Mouse (Mus musculus) limb, embryonic 12.5 days (tissue): ENCODE measurements around the gene Dock8. TPM values are rescaled to one million over a fixed set of nuclear protein-coding genes. Genes with fewer than 3 reads are reported as not detected.

ENCODE experiments used
- ATAC-seq: fragments of 200-750 bp; cut with Nextera tagmentation; 2 replicates; pipeline ENCODE4 v1.8.0; 2017; ENCODE audit warnings: low read depth, moderate TSS enrichment; ENCODE audit not compliant: insufficient number of reproducible peaks, insufficient read depth, low FRiP score, low TSS enrichment
- H3K27ac ChIP-seq: fragments of 300-500 bp; sonication (generic); 2 replicates; pipeline ENCODE4 v1.5.1; 2016; ENCODE audit warnings: mild to moderate bottlenecking, moderate library complexity
- H3K27me3 ChIP-seq: fragments of 300-500 bp; sonication (generic); 2 replicates; pipeline ENCODE4 v1.6.1; 2016; ENCODE audit warnings: mild to moderate bottlenecking, moderate library complexity
- H3K36me3 ChIP-seq: fragments of 300-500 bp; sonication (generic); 2 replicates; pipeline ENCODE4 v1.6.1; 2016; ENCODE audit warnings: mild to moderate bottlenecking, moderate library complexity
- H3K4me1 ChIP-seq: fragments of 300-500 bp; sonication (generic); replicated peaks from 2 replicates; pipeline ENCODE4 v1.6.1; 2016
- H3K4me2 ChIP-seq: fragments of 300-500 bp; sonication (generic); 2 replicates; pipeline ENCODE4 v1.6.1; 2016; ENCODE audit warnings: mild to moderate bottlenecking, moderate library complexity
- H3K4me3 ChIP-seq: fragments of 300-500 bp; sonication (generic); replicated peaks from 2 replicates; pipeline ENCODE4 v1.5.1; 2016; ENCODE audit warnings: mild to moderate bottlenecking
- H3K9ac ChIP-seq: fragments of 300-500 bp; sonication (generic); replicated peaks from 2 replicates; pipeline ENCODE4 v1.6.1; 2016; ENCODE audit warnings: mild to moderate bottlenecking, moderate library complexity
- H3K9me3 ChIP-seq: fragments of 300-500 bp; sonication (generic); 2 replicates; pipeline ENCODE4 v1.6.1; 2016; ENCODE audit warnings: mild to moderate bottlenecking, moderate library complexity
- WGBS: fragments of 180-500 bp; shearing (Covaris S2); methylation state at CpG from one replicate; pipeline ENCODE4 v1.1.7; 2016; 5-methylcytosine and 5-hydroxymethylcytosine counted together
- polyA plus RNA-seq: library from polyadenylated mRNA; unstranded; fragments of >200 nt; fragmentation: Nextera tagmentation; extraction: Ambion mirVana; gene quantifications from 2 replicates; pipeline ENCODE4 v1.2.1, GENCODE M21; 2016

The Dock8 gene
- polyA plus RNA-seq = 2.7 and 3.5 TPM in 2 replicates

DNA sequence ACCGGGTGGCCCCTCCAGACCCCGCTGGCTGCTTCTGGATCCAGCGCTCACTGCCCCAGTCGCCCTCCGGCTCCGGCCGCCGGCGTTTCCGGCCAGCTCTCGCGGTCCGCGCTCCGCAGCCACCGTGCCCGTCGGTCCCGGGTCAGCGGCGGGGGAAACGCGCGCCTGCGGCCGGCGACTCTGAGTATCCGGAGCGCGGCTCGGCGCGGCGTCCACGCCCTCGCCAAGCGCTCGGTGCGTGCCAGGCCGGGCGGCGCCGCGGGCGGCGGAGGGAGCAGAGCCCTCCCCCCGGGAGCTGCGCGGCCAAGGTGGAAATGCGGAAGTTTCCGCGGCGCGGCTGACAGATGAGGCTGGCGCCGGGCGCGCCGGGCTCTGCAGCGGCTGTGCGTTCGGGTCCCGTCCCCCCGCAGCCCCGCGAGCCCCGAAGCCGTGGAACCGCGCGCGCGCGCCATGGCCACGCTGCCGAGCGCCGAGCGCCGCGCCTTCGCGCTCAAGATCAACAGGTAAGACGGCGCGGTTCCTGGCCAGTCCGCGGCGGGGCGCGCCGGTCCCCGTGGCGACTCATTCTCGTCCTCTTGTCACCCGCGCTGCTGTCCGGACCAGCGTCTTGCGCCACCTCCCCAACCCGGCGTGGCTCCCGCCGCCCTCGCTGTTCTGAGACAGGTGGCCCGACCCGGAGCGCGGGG, at the start of gene Dock8:
TSS of gene Dock8 (plus strand) at position 334 of the 686 bp plus-strand sequence.
- peaks cover 67% of the 10 kb centered on the region for H3K27me3 ChIP-seq

DNA sequence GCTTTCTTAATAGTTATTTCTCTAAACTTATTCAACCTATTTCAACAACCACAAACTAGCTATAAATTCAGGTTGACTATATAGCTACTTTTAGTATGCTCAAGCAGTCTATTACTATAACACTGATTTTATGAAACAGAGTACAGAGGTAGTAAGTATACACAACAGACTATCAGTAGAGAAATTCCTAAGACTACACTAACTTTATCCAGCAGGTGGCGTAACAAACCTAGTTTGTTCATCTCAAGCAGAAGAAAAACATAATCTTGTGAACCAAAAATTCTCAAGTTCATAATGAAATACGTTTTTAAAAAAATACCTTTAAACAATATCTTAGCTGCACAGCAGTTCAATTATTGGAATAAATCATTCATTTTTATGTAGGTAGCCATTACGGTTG, 40.8 kb upstream of the Dock8 start:
- Histone ChIP-seq H3K4me2 (no peak overlapping the region), H3K9ac (no peak overlapping the region), H3K27me3 (no peaks in the 10 kb centered on the region), H3K27ac (no peak overlapping the region), H3K36me3 (peaks cover 25% of the 10 kb centered on the region), H3K4me3 (no peak overlapping the region), H3K9me3 (no peaks in the 10 kb centered on the region), H3K4me1 (peaks cover 10% of the 10 kb centered on the region)
- no peak for ATAC-seq
- 39% methylated on average over 3 of the region's 3 CpGs for WGBS

More for the DNA sequence above, at the start of gene Dock8:
- Histone ChIP-seq H3K4me3 (peak within 1 kb of the TSS; percentile 80), H3K36me3 (no peaks in the 10 kb centered on the region), H3K27ac (no peak within 1 kb of the TSS), H3K4me2 (peak within 1 kb of the TSS; percentile 98), H3K4me1 (peaks cover 10% of the 10 kb centered on the region), H3K9ac (peak within 1 kb of the TSS; percentile 69), H3K9me3 (no peaks in the 10 kb centered on the region)
- 0 out of 2 replicates have a peak, but pooled peaks have one; percentile 59 for ATAC-seq
- under 1% methylated on average over 92 of the region's 109 CpGs for WGBS

GRCm38 (mm10) chr19:24961172-24961962, 38.0 kb upstream of the Dock8 start, which contains the start of gene Cbwd1:
Gene Cbwd1, minus strand, starts transcription at chr19:24961610.
- H3K9me3 ChIP-seq = no peaks in the 10 kb centered on the region
- WGBS = under 1% methylated on average over 36 of the region's 36 CpGs
- peak; percentile 100 for ATAC-seq
- no peaks in the 10 kb centered on the region for H3K27me3 ChIP-seq
- peak within 1 kb of the TSS; percentile 72 for H3K9ac ChIP-seq
- peaks cover 12% of the 10 kb centered on the region for H3K4me1 ChIP-seq
- no peak within 1 kb of the TSS for H3K27ac ChIP-seq
- peak within 1 kb of the TSS; percentile 68 for H3K4me3 ChIP-seq
- H3K36me3 ChIP-seq = peaks cover 4% of the 10 kb centered on the region
- H3K4me2 ChIP-seq = peak within 1 kb of the TSS; percentile 63

- WGBS = 83% methylated on average over 2 of the region's 2 CpGs
- no peaks in the 10 kb centered on the region for H3K9me3 ChIP-seq
- no peak overlapping the region for H3K4me2 ChIP-seq
- 0 out of 2 replicates have a peak, but pooled peaks cover 2% of the 10 kb centered on the region for H3K4me1 ChIP-seq
- H3K36me3 ChIP-seq = no peaks in the 10 kb centered on the region
- ATAC-seq = no peak
- no peak overlapping the region for H3K27ac ChIP-seq
- H3K4me3 ChIP-seq = no peak overlapping the region
- H3K27me3 ChIP-seq = no peaks in the 10 kb centered on the region
- H3K9ac ChIP-seq = no peak overlapping the region
Observed at GRCm38 (mm10) chr19:24966203-24966602, 33.1 kb upstream of the Dock8 start.

GRCm38 (mm10) chr19:24966941-24967340, 32.4 kb upstream of the Dock8 start:
- H3K27ac ChIP-seq = no peak overlapping the region
- 87% methylated on average over 2 of the region's 2 CpGs for WGBS
- H3K27me3 ChIP-seq = no peaks in the 10 kb centered on the region
- no peaks in the 10 kb centered on the region for H3K36me3 ChIP-seq
- ATAC-seq = no peak
- 0 out of 2 replicates have a peak, but pooled peaks cover 2% of the 10 kb centered on the region for H3K4me1 ChIP-seq
- no peak overlapping the region for H3K4me2 ChIP-seq
- H3K9ac ChIP-seq = no peak overlapping the region
- H3K9me3 ChIP-seq = no peaks in the 10 kb centered on the region
- no peak overlapping the region for H3K4me3 ChIP-seq

- H3K9ac ChIP-seq = no peak overlapping the region
- ATAC-seq = no peak
- no peaks in the 10 kb centered on the region for H3K27me3 ChIP-seq
- H3K4me3 ChIP-seq = no peak overlapping the region
- H3K4me1 ChIP-seq = no peaks in the 10 kb centered on the region
- H3K36me3 ChIP-seq = no peaks in the 10 kb centered on the region
- 81% methylated on average over 7 of the region's 7 CpGs for WGBS
- H3K27ac ChIP-seq = no peak overlapping the region
- H3K9me3 ChIP-seq = no peaks in the 10 kb centered on the region
- no peak overlapping the region for H3K4me2 ChIP-seq
Observed at GRCm38 (mm10) chr19:24971307-24971706, 28.0 kb upstream of the Dock8 start.

GRCm38 (mm10) chr19:24972701-24973390, 26.5 kb upstream of the Dock8 start:
- ATAC-seq = no peak
- no peak overlapping the region for H3K4me3 ChIP-seq
- no peaks in the 10 kb centered on the region for H3K27me3 ChIP-seq
- WGBS = 75% methylated on average over 3 of the region's 3 CpGs
- H3K36me3 ChIP-seq = no peaks in the 10 kb centered on the region
- H3K4me1 ChIP-seq = no peaks in the 10 kb centered on the region
- no peaks in the 10 kb centered on the region for H3K9me3 ChIP-seq
- H3K27ac ChIP-seq = no peak overlapping the region
- H3K9ac ChIP-seq = no peak overlapping the region
- H3K4me2 ChIP-seq = no peak overlapping the region

DNA sequence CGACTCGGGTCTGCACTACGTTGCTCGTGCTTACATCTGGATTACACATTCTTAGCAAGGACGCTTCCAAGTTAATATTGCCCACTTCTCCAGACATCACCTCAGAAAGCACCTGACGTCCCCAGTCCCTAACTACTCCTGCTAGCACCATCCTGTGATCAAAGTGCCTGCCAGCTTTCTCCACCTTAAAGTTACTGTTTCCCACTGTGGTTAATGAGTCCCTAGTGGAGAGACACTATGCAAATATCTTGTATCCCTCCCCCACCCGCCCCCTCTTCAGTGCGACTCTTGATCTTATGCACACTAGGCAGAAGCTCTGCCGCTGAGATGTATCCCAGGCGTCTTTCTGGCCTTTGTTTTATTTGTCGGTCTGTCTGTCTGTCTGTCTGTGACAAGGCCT, 21.3 kb upstream of the Dock8 start:
- H3K27ac ChIP-seq = no peak overlapping the region

DNA sequence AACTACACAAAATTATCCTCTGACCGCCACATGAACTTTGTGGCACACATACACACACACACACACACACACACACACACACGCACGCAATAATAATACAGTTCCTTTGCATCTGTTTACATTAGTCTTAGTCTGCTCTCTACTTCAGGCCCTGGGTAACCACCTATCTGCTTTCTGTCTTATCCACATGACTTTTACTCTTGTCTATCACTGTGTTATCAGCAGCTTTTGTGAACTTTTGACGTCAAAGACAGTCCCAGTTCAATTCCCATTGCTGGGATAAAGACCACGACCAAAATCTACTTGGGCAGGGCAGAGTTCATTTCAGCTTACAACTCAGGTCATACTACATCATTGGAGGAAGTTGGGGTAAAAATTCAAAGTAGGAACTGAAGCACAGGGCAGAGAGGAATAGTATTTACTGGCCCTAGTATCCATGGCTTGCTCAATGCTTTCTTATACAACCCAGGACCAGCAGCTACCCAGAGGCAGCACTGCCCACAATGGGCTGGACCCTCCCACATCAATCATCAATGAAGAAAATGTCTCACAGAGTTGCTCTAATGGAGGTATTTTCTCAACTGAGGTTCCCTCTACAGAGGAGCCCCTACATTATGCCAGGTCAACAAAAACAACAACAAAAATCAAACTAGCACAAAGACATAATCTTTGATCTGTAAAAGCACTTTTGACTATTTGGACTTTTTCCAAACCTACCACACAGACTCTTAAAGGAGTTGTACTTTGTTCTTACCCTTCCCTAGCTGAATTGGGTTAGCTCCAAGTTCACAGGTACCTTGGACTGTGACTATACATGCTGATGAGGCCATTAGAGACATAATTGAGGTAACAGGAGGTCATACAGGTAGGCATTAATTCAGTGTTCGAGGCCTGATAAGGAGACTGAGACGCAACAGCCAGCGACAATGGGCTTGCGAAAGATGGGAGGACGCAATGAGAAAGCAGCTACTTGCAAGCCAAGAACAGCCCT, 20.2 kb upstream of the Dock8 start:
- no peaks in the 10 kb centered on the region for H3K27me3 ChIP-seq
- no peak overlapping the region for H3K4me3 ChIP-seq
- H3K9me3 ChIP-seq = no peaks in the 10 kb centered on the region
- H3K9ac ChIP-seq = no peak overlapping the region
- WGBS = 90% methylated on average over 10 of the region's 10 CpGs
- no peak for ATAC-seq
- H3K36me3 ChIP-seq = no peaks in the 10 kb centered on the region
- no peak overlapping the region for H3K4me2 ChIP-seq
- no peaks in the 10 kb centered on the region for H3K4me1 ChIP-seq
- no peak overlapping the region for H3K27ac ChIP-seq

More for the DNA sequence above, 21.3 kb upstream of the Dock8 start:
- Histone ChIP-seq H3K4me3 (no peak overlapping the region), H3K4me1 (no peaks in the 10 kb centered on the region), H3K27me3 (no peaks in the 10 kb centered on the region), H3K36me3 (no peaks in the 10 kb centered on the region), H3K4me2 (no peak overlapping the region), H3K9me3 (no peaks in the 10 kb centered on the region), H3K9ac (no peak overlapping the region)
- 60% methylated on average over 11 of the region's 11 CpGs for WGBS
- ATAC-seq = no peak

DNA sequence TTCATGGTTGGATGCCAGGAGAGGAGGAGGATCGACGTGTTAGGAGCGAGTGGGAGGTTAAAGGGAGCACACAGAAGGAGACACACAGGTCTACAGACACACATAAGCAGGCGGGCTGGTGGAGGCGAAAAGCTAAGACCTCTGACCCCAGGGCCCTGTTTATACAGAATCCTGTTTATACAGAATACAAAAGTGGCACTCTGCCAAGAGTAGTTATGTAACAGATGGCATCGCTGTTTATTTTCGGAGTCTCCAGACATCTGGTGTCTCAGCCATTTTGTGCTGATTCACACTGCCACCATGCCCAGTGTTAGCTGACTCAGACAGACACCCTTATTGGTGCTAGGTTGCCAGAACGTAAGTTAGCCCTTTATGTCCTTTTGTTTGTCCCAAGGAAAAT, 18.0 kb upstream of the Dock8 start:
- Histone ChIP-seq H3K4me2 (no peak overlapping the region), H3K9me3 (no peaks in the 10 kb centered on the region), H3K27ac (no peak overlapping the region), H3K4me1 (no peaks in the 10 kb centered on the region), H3K36me3 (no peaks in the 10 kb centered on the region), H3K27me3 (no peaks in the 10 kb centered on the region), H3K9ac (no peak overlapping the region), H3K4me3 (no peak overlapping the region)
- no peak for ATAC-seq
- WGBS = 71% methylated on average over 8 of the region's 8 CpGs
